Mouse (Mus musculus) hindbrain, embryonic 14.5 days (tissue): Measurements from ENCODE around the gene Gpcpd1. TPM values are rescaled to one million over a fixed set of nuclear protein-coding genes. Genes with fewer than 3 reads are reported as not detected.

Experiments used
- ATAC-seq: fragments of 200-750 bp; cut with Nextera tagmentation; 2 replicates; pipeline ENCODE4 v1.8.0; 2017; ENCODE audit warnings: moderate number of reproducible peaks, mild to moderate bottlenecking, moderate TSS enrichment, moderate library complexity; ENCODE audit not compliant: low FRiP score
- DNase-seq: peaks from one replicate; pipeline ENCODE4 v3.0.0-alpha.2; 2015; ENCODE audit warnings: low spot score
- H3K27ac ChIP-seq: fragments of 300-500 bp; sonication (generic); 2 replicates; pipeline ENCODE4 v1.5.1; 2014; ENCODE audit warnings: mild to moderate bottlenecking, moderate library complexity
- H3K27me3 ChIP-seq: fragments of 300-500 bp; sonication (generic); 2 replicates; pipeline ENCODE4 v1.6.1; 2014; ENCODE audit warnings: mild to moderate bottlenecking, low read length, mixed read lengths; ENCODE audit not compliant: control insufficient read depth, insufficient read depth
- H3K36me3 ChIP-seq: fragments of 300-500 bp; sonication (generic); replicated peaks from 2 replicates; pipeline ENCODE4 v1.6.1; 2014; ENCODE audit not compliant: control insufficient read depth, insufficient read depth
- H3K4me1 ChIP-seq: fragments of 300-500 bp; sonication (generic); replicated peaks from 2 replicates; pipeline ENCODE4 v1.6.1; 2014; ENCODE audit warnings: antibody characterized with exemption, low read length, mixed read lengths; ENCODE audit not compliant: control insufficient read depth, insufficient read depth
- H3K4me2 ChIP-seq: fragments of 300-500 bp; sonication (generic); replicated peaks from 2 replicates; pipeline ENCODE4 v1.6.1; 2014; ENCODE audit warnings: mild to moderate bottlenecking, moderate library complexity
- H3K4me3 ChIP-seq: fragments of 300-500 bp; sonication (generic); replicated peaks from 2 replicates; pipeline ENCODE4 v1.5.1; 2014; ENCODE audit warnings: mild to moderate bottlenecking, low read length
- H3K9ac ChIP-seq: fragments of 300-500 bp; sonication (generic); 2 replicates; pipeline ENCODE4 v1.6.1; 2014
- H3K9me3 ChIP-seq: fragments of 300-500 bp; sonication (generic); 2 replicates; pipeline ENCODE4 v1.6.1; 2016; ENCODE audit warnings: low read length; ENCODE audit not compliant: control insufficient read depth
- WGBS: fragments of 180-500 bp; shearing (Covaris S2); extraction: QIAGEN DNeasy Blood & Tissue Kit; methylation state at CpG from one replicate; pipeline ENCODE4 v1.1.7; 2014; 5-methylcytosine and 5-hydroxymethylcytosine counted together
- polyA plus RNA-seq: library from polyadenylated mRNA; unstranded; fragments of >200 nt; fragmentation: Nextera tagmentation; extraction: Ambion mirVana; gene quantifications from 2 replicates; pipeline ENCODE4 v1.2.1, GENCODE M21; 2014

Gpcpd1 gene
- polyA plus RNA-seq, 1 experiment from 2014 or later = 102 TPM

GRCm38 (mm10) chr2:132515607-132516006, 71.9 kb downstream of the Gpcpd1 start:
- no peaks in the 10 kb centered on the region for H3K9me3 ChIP-seq
- no peak overlapping the region for H3K4me2 ChIP-seq
- no peaks in the 10 kb centered on the region for H3K36me3 ChIP-seq
- DNase-seq (no peak), ATAC-seq (no peak)
- no peak overlapping the region for H3K9ac ChIP-seq
- H3K4me1 ChIP-seq = 0 out of 2 replicates have a peak, but pooled peaks cover 3% of the 10 kb centered on the region
- WGBS = 88% methylated on average over 13 of the region's 13 CpGs
- H3K27me3 ChIP-seq = no peaks in the 10 kb centered on the region
- H3K4me3 ChIP-seq = no peak overlapping the region
- H3K27ac ChIP-seq = no peak overlapping the region

DNA sequence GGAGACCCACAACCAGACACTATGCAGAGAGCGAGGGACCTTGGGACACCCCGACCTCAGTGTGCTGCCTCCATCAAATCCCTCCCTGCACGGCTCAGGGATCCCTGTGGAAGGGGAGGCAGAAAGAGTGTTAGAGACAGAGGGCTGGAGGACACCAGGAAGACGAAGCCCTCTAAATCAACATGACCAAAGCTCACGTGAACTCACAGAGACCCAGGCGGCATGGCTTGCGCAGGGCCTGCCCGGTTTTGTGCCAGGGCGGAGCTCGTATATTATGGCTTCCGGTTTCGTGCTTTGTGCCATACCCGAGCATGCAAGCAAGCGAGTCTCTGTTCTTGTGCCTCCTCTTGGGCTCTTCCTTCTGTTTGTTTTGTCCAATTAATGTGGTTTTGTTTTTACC, 72.5 kb downstream of the Gpcpd1 start:
- DNase-seq = no peak
- Histone ChIP-seq H3K27me3 (no peaks in the 10 kb centered on the region), H3K9me3 (no peaks in the 10 kb centered on the region), H3K4me1 (0 out of 2 replicates have a peak, but pooled peaks cover 3% of the 10 kb centered on the region), H3K4me3 (no peak overlapping the region), H3K27ac (no peak overlapping the region), H3K36me3 (no peaks in the 10 kb centered on the region), H3K9ac (no peak overlapping the region), H3K4me2 (no peak overlapping the region)
- ATAC-seq = no peak
- 86% methylated on average over 14 of the region's 14 CpGs for WGBS

GRCm38 (mm10) chr2:132514353-132514752, 73.2 kb downstream of the Gpcpd1 start:
- Histone ChIP-seq H3K4me2 (no peak overlapping the region), H3K27me3 (no peaks in the 10 kb centered on the region), H3K27ac (no peak overlapping the region), H3K4me1 (0 out of 2 replicates have a peak, but pooled peaks cover 3% of the 10 kb centered on the region), H3K36me3 (no peaks in the 10 kb centered on the region), H3K4me3 (no peak overlapping the region), H3K9ac (no peak overlapping the region), H3K9me3 (no peaks in the 10 kb centered on the region)
- 52% methylated on average over 6 of the region's 6 CpGs for WGBS
- ATAC-seq = no peak
- DNase-seq = no peak

DNA sequence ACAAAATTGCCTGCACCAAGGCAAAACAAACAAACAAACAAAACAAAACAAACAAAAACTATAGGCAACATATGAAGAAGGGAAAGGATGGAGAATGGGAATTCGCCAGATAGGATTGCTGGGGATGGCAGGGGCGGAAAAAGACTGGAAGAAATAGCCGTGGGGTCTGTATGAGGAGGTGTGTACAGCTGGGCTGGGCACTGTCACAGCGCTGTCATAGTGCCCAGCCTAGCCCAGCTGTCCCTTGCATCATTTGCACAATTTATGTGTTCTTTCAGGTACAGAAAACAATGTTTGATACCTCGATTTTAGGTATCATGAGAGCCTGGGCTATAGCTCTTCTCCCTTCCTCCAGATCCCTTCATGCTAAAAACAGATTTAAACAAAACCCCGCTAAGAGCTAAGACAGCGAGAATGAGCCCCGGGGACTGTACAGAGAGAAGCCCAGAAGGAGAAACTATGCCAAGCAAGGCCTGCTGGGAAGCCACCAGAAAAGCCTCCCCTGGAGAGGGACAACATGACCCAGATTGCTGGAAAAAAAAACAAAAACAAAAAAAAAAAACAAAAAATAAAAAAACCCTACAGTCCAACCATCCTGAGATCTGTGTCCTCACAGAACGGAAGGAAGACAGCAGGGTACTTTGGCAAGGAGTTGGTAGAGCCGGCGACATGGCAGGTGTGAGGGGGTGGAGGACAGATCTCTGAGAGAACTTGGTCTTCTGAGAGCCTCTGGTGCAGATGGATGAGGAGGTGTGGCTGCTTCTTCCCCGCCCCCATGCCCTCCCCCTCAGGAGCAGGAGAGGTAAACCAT, 74.0 kb downstream of the Gpcpd1 start:
- Histone ChIP-seq H3K4me2 (no peak overlapping the region), H3K27me3 (no peaks in the 10 kb centered on the region), H3K4me1 (0 out of 2 replicates have a peak, but pooled peaks cover 3% of the 10 kb centered on the region), H3K36me3 (no peaks in the 10 kb centered on the region), H3K27ac (no peak overlapping the region), H3K9ac (no peak overlapping the region), H3K4me3 (no peak overlapping the region), H3K9me3 (no peaks in the 10 kb centered on the region)
- DNase-seq (no peak), ATAC-seq (no peak)
- 74% methylated on average over 12 of the region's 12 CpGs for WGBS

DNA sequence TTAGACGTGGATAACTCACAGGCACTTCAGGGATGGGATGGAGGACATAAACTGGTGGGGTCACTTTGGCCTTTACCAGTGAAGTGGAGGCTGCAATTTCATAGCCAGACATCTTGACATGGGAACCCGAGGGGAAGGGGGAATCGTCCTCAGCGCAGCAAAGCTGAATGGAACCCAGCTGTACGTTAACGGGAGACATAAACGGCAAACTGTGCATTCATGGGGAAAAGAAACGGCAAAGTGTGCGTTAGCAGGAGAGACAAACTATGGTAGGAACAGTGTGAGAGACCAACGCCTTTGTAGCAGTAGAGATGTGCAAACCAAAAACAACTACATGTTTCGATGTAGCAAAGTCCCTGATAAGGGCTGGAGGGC, 74.6 kb downstream of the Gpcpd1 start:
- Histone ChIP-seq H3K9ac (no peak overlapping the region), H3K36me3 (no peaks in the 10 kb centered on the region), H3K4me3 (no peak overlapping the region), H3K4me2 (no peak overlapping the region), H3K27me3 (no peaks in the 10 kb centered on the region), H3K4me1 (0 out of 2 replicates have a peak, but pooled peaks cover 3% of the 10 kb centered on the region), H3K9me3 (no peaks in the 10 kb centered on the region), H3K27ac (no peak overlapping the region)
- no peak for ATAC-seq
- 74% methylated on average over 11 of the region's 11 CpGs for WGBS
- DNase-seq = no peak

GRCm38 (mm10) chr2:132512051-132512976, 75.2 kb downstream of the Gpcpd1 start:
- no peak for ATAC-seq
- no peak overlapping the region for H3K4me3 ChIP-seq
- WGBS = 54% methylated on average over 18 of the region's 19 CpGs
- no peak overlapping the region for H3K27ac ChIP-seq
- 0 out of 2 replicates have a peak, but pooled peaks cover 3% of the 10 kb centered on the region for H3K4me1 ChIP-seq
- DNase-seq = no peak
- H3K9ac ChIP-seq = no peak overlapping the region
- H3K36me3 ChIP-seq = no peaks in the 10 kb centered on the region
- H3K4me2 ChIP-seq = no peak overlapping the region
- no peaks in the 10 kb centered on the region for H3K27me3 ChIP-seq
- H3K9me3 ChIP-seq = no peaks in the 10 kb centered on the region

- no peak for ATAC-seq
- no peak for DNase-seq
- 88% methylated on average over 5 of the region's 7 CpGs for WGBS
Measured at GRCm38 (mm10) chr2:132511011-132511818, 76.3 kb downstream of the Gpcpd1 start.

DNA sequence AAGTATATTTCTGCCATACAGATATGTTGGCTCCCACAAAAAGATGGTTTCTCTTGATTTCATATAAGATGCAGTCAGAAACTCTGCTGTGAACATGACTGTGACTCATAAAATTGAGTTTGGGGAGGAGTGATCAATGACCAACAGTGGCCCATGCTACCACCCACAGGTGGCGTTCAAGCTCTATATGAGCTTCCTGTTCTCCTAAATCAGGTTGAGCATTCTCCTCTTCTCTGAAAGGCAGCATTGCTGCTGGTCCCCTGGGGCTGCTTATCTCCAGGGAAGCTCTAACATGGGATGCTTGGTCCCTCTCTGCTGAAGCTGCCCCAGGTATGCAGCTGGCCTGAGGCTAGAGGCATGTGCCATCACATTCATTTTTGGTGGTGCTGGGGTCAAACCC, 77.8 kb downstream of the Gpcpd1 start:
- Histone ChIP-seq H3K4me2 (no peak overlapping the region), H3K9ac (no peak overlapping the region), H3K4me1 (0 out of 2 replicates have a peak, but pooled peaks cover 3% of the 10 kb centered on the region), H3K4me3 (no peak overlapping the region), H3K9me3 (no peaks in the 10 kb centered on the region), H3K36me3 (no peaks in the 10 kb centered on the region), H3K27ac (no peak overlapping the region), H3K27me3 (no peaks in the 10 kb centered on the region)
- no peak for DNase-seq
- no peak for ATAC-seq
- WGBS = 84% methylated on average over 1 of the region's 1 CpGs

More at GRCm38 (mm10) chr2:132511011-132511818, 76.3 kb downstream of the Gpcpd1 start:
- Histone ChIP-seq H3K36me3 (no peaks in the 10 kb centered on the region), H3K4me1 (0 out of 2 replicates have a peak, but pooled peaks cover 3% of the 10 kb centered on the region), H3K4me3 (no peak overlapping the region), H3K9ac (no peak overlapping the region), H3K27me3 (no peaks in the 10 kb centered on the region), H3K9me3 (no peaks in the 10 kb centered on the region), H3K27ac (no peak overlapping the region), H3K4me2 (no peak overlapping the region)
